Mouse (Mus musculus): ENCODE results near the gene Zwilch. TPM values are rescaled to one million over a fixed set of nuclear protein-coding genes. Genes with fewer than 3 reads are reported as not detected.

Gene Zwilch
- total RNA-seq, 2 experiments from 2014 or later = 5.9 to 12.8 TPM

DNA sequence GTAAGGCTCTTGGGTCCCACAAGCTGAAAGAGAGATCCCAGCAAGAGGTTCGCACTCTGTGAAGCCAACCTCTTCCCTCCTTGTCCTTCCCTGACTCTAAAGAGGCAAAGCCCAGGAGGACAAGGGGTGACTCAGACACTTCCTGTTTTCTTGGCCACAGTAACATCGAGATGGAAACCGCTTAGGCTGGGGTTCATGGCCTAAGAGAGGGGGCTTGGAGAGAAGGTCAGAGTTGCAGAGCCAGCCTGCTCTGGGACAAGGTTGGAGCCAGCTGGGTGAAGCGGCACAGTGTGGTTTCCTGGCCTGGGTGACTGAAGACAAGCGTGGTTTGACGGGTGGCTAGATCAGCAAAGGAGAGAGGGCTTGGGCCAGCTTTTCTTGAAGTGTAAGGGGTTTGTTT, 67.6 kb downstream of the Zwilch start:
- peak; percentile 51 for DNase-seq

DNA sequence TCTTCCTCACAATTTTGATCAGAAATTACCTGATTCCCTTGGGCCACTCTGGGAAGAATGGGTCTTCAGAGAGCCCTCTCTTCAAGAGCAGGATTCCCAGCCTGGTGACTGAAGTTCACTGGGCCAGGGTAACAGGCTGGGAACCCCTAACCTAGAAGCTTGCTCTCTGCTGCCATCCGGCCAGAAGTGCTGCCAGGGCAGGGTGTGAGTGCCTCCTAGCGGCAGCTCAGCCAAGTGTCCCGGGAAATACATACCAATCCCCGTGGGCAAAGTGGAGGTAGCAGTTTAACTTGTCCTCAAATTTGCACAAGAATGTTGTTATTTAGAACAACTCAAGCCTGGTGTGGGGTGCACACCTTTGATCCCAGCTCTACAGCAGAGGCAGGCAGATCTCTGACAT, 72.5 kb downstream of the Zwilch start:
- peak; percentile 88 for DNase-seq

DNA sequence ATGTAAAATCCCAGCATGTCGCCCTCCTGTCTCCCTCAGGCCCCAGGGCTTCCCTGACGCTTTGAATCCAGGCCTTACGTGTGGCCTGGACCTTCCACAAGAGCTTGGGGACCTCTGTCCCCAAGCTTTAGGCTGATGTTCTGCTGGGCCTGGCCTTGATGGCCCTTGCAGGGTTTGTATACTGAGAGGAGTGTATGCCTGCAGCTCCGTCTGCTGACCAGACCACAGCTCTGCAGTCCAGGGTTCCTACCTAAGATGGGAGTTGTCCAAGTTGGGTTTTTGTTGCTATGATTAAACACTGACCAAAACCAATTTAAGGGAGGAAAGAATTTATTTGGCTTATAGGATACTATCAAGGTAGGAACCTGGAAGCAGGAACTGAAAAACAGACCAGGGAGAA, 74.6 kb downstream of the Zwilch start:
- DNase-seq = peak; percentile 45

DNA sequence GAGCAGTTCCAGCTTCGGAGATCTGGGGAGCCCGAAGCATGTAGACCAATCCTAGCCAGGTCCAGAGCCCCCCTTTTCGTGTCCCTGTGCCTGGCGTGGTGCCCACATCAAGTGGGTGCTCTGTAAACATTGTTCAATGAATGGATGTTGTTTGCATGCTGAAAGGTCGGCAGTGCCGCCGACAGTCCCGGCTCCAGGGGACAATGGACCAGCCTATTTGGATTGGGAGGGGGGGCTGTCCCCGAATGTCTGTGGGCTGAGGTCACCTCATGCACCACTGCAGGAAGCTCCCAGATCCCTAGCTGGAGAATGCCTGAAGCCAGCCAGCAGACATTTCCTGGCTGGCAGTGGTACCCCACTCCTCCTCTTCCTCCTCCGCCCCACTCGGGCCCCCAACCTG, 78.8 kb downstream of the Zwilch start:
- DNase-seq = no peak

DNA sequence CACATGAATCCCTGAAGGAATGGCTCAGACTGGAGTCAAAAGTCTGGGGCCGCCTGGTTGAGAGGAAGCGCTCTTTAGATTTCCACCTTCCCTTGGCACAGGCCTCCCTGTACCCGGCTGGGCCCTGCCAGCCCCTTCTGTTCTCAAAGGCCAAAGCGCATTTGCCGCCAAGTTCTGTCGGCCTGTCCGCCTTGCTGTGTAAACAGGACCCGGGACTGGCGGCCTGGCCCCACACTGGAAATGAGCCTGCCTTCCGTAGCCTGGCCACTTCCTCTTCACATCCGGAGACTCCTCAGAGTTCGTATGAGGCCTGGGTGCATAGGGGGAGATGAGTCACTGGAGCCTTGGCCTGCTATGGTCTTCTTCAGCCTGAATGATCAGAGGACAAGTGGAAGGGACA, 83.9 kb downstream of the Zwilch start:
- peak; percentile 52 for DNase-seq

DNA sequence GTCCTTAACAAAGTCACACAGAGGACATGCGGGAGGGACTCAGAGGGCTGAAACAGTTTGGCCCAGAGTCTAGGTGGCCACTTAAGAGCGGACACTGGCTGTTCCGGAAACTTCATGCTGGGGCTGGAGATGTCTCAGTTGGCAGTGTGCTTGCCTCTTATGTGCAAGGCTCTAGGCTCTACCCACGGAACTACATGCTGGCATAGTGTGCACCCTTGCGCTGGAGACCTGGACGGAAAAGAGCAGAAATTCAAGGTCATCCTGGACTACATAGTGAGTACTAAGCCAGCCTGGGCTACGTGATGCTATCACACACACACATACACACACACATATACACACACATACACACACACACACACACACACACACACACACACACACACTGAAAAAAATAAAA, 84.6 kb downstream of the Zwilch start:
- no peak for DNase-seq

DNA sequence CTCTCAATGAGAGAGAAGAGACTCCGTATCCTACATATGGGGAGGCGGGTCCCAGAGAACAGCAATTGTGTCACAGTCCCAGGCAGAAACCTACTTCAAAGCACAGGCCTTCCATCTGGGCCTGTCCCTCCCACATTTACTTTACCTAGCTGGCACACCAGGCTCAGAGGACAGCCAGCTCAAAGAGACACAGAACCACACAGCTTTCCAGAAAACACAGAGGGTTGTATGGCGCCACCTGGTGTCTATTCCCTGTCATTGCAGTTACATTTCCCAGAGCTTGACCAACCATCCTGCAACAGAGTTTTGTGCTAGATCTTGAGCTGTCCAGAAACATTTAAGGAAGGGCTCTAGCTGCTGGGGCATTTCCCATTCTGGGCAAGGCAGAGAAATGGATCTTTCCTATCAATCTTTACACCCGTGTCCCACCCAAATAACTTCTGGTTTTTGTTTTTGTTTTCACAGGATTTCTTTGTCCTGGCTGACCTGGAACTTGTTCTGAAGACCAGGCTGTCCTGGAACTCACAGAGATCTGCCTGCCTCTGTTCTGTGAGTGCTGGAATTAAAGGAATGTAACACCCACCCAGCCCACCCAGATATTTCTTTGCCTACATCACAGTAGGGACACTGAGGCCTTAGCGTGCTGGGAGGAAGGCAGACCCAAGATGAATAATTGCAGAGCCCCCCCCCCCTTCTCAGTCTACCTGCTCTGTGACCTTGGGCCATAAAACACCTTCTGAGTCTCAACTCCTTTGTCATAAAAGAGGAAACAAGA, 85.3 kb downstream of the Zwilch start:
- DNase-seq = peak; percentile 81

Other genes with a start within 250 kb of the Zwilch start
- 10 to 100 TPM; 15.0 to 16.9 TPM for gene Smad6, start 151.0 kb downstream of the Zwilch start, total RNA-seq (2021)
- gene Lctl, start 56.0 kb downstream of the Zwilch start, total RNA-seq (2021) = 1 to 10 TPM; 2.0 to 2.8 TPM
- 100 to 1,000 TPM; 901 to 923 TPM for gene Rpl4, start 271 bp upstream of the Zwilch start, total RNA-seq (2021)
- gene Snapc5, start 6.2 kb upstream of the Zwilch start, total RNA-seq (2021) = 10 to 100 TPM; 17.4 to 20.8 TPM
- gene Uchl4, start 62.1 kb upstream of the Zwilch start, total RNA-seq (2021) = 1 to 10 TPM; 1.9 to 3.1 TPM
- gene Map2k1, start 80.5 kb upstream of the Zwilch start, total RNA-seq (2021) = 10 to 100 TPM; 54.7 to 55.1 TPM
- 10 to 100 TPM; 34.1 to 50.3 TPM for gene Tipin, start 108.5 kb upstream of the Zwilch start, total RNA-seq (2021)
- 10 to 100 TPM; 17.3 to 17.4 TPM for gene Dis3l, start 168.2 kb upstream of the Zwilch start, total RNA-seq (2021)
- gene Megf11, start 212.5 kb upstream of the Zwilch start, total RNA-seq (2021) = 1 to 10 TPM; 2.0 to 3.0 TPM

All from adrenal gland, postnatal 10 days (tissue).